Mouse (Mus musculus) MEL (cell line): ENCODE measurements around the gene Ccr4. TPM values are rescaled to one million over a fixed set of nuclear protein-coding genes. Genes with fewer than 3 reads are reported as not detected.

Experiments used
- DNase-seq: peaks from one replicate; pipeline ENCODE4 v3.0.0; 2011; ENCODE audit warnings: low read depth, low spot score
- H3K27ac ChIP-seq: 2 replicates; pipeline ENCODE4 v1.5.1; 2012; ENCODE audit warnings: low read depth, mild to moderate bottlenecking, control low read depth, low read length, moderate library complexity; ENCODE audit not compliant: control insufficient read depth
- H3K27me3 ChIP-seq, 2 experiments: fragments of 150-350 bp in 1 of 2; sonication (generic) in 1 of 2; 2 replicates each; pipeline ENCODE4 v1.6.1; 2012; ENCODE audit warnings: low read length in 2 of 2, mild to moderate bottlenecking in 2 of 2, improper control_type of control experiment in 1 of 2, moderate library complexity in 1 of 2; ENCODE audit not compliant: insufficient read depth in 2 of 2, control insufficient read depth in 1 of 2
- H3K36me3 ChIP-seq, 2 experiments: 2 replicates each; pipeline ENCODE4 v1.6.1; 2012 to 2014; ENCODE audit warnings: low read length in 2 of 2, improper control_type of control experiment in 1 of 2, inconsistent platforms in 1 of 2, mild to moderate bottlenecking in 1 of 2; ENCODE audit not compliant: insufficient read depth in 2 of 2, control insufficient read depth in 1 of 2
- H3K4me1 ChIP-seq, 2 experiments: fragments of 150-350 bp in 1 of 2; sonication (generic) in 1 of 2; 2 replicates each; pipeline ENCODE4 v1.6.1; 2012; ENCODE audit warnings: low read length in 2 of 2, improper control_type of control experiment in 1 of 2, mild to moderate bottlenecking in 1 of 2; ENCODE audit not compliant: insufficient read depth in 2 of 2, control insufficient read depth in 1 of 2
- H3K4me3 ChIP-seq, 2 experiments: fragments of 150-350 bp in 1 of 2; sonication (generic) in 1 of 2; 2 replicates each; pipeline ENCODE4 v1.5.1; 2012; ENCODE audit warnings: low read depth in 2 of 2, low read length in 2 of 2, mild to moderate bottlenecking in 2 of 2, moderate library complexity in 2 of 2, control low read depth in 1 of 2, improper control_type of control experiment in 1 of 2; ENCODE audit not compliant: control insufficient read depth in 1 of 2, insufficient read depth in 1 of 2
- H3K79me2 ChIP-seq: 2 replicates; pipeline ENCODE4 v1.6.1; 2012; ENCODE audit warnings: mild to moderate bottlenecking, low read length, moderate library complexity; ENCODE audit not compliant: control insufficient read depth, poor library complexity, insufficient read depth
- H3K9ac ChIP-seq: 2 replicates; pipeline ENCODE4 v1.6.1; 2012; ENCODE audit warnings: low read depth, mild to moderate bottlenecking, control low read depth, low read length, moderate library complexity; ENCODE audit not compliant: control insufficient read depth, poor library complexity, severe bottlenecking
- H3K9me3 ChIP-seq: fragments of 150-350 bp; sonication (generic); replicated peaks from 2 replicates; pipeline ENCODE4 v1.6.1; 2012; ENCODE audit warnings: mild to moderate bottlenecking, low read length, improper control_type of control experiment, moderate library complexity; ENCODE audit not compliant: insufficient read depth
- CHD1 ChIP-seq: IDR thresholded peaks from 2 replicates; pipeline ENCODE4 v1.6.1; 2012; ENCODE audit warnings: low read depth, mild to moderate bottlenecking, inconsistent platforms, low read length, improper control_type of control experiment
- CHD2 ChIP-seq: IDR thresholded peaks from 2 replicates; pipeline ENCODE4 v1.6.1; 2011; ENCODE audit warnings: low read length, improper control_type of control experiment
- E2F4 ChIP-seq: IDR thresholded peaks from 2 replicates; pipeline ENCODE4 v1.6.1; 2011; ENCODE audit warnings: low read depth, low read length, improper control_type of control experiment, borderline replicate concordance
- ELF1 ChIP-seq: IDR thresholded peaks from 2 replicates; pipeline ENCODE4 v1.6.1; 2014; ENCODE audit warnings: low read depth, mild to moderate bottlenecking, inconsistent platforms, low read length, improper control_type of control experiment, moderate library complexity
- GATA1 ChIP-seq: IDR thresholded peaks from 2 replicates; pipeline ENCODE4 v1.6.1; 2011; ENCODE audit warnings: low read depth, low read length, improper control_type of control experiment
- MAFK ChIP-seq: IDR thresholded peaks from 2 replicates; pipeline ENCODE4 v1.6.1; 2011; ENCODE audit warnings: low read depth, mild to moderate bottlenecking, low read length, improper control_type of control experiment, borderline replicate concordance
- MAX ChIP-seq: IDR thresholded peaks from 2 replicates; pipeline ENCODE4 v1.6.1; 2011; ENCODE audit warnings: low read length, improper control_type of control experiment
- MYB ChIP-seq: IDR thresholded peaks from 2 replicates; pipeline ENCODE4 v1.6.1; 2011; ENCODE audit warnings: mild to moderate bottlenecking, low read depth, low read length, improper control_type of control experiment
- MYC ChIP-seq: IDR thresholded peaks from 2 replicates; pipeline ENCODE4 v1.6.1; 2011; ENCODE audit warnings: low read depth, mild to moderate bottlenecking, low read length, improper control_type of control experiment, moderate library complexity
- NELFE ChIP-seq: IDR thresholded peaks from 2 replicates; pipeline ENCODE4 v1.6.1; 2011; ENCODE audit warnings: low read depth, low read length, improper control_type of control experiment
- NRF1 ChIP-seq: IDR thresholded peaks from 2 replicates; pipeline ENCODE4 v1.6.1; 2014; ENCODE audit warnings: low read depth, mild to moderate bottlenecking, inconsistent platforms, low read length, improper control_type of control experiment, moderate library complexity; ENCODE audit not compliant: poor library complexity, insufficient read depth, severe bottlenecking
- POLR2A ChIP-seq, 2 experiments: IDR thresholded peaks; 2 replicates each; pipeline ENCODE4 v1.6.1; 2011 to 2012; ENCODE audit warnings: low read length in 2 of 2, mild to moderate bottlenecking in 2 of 2, control low read depth in 1 of 2, improper control_type of control experiment in 1 of 2, low read depth in 1 of 2, moderate library complexity in 1 of 2; ENCODE audit not compliant: control insufficient read depth in 1 of 2, insufficient read depth in 1 of 2, poor library complexity in 1 of 2
- POLR2AphosphoS2 ChIP-seq: IDR thresholded peaks from 2 replicates; pipeline ENCODE4 v1.6.1; 2011; ENCODE audit warnings: low read length, improper control_type of control experiment
- POLR2AphosphoS5 ChIP-seq: IDR thresholded peaks from 2 replicates; pipeline ENCODE4 v1.6.1; 2012; ENCODE audit warnings: low read depth, borderline replicate concordance, mild to moderate bottlenecking, inconsistent platforms, low read length, moderate library complexity, mixed read lengths
- RAD21 ChIP-seq: IDR thresholded peaks from 2 replicates; pipeline ENCODE4 v1.6.1; 2011; ENCODE audit warnings: mild to moderate bottlenecking, low read depth, low read length, improper control_type of control experiment
- RCOR1 ChIP-seq: IDR thresholded peaks from 2 replicates; pipeline ENCODE4 v1.6.1; 2012; ENCODE audit warnings: low read depth, mild to moderate bottlenecking, inconsistent platforms, low read length, improper control_type of control experiment
- SIN3A ChIP-seq: IDR thresholded peaks from 2 replicates; pipeline ENCODE4 v1.6.1; 2012; ENCODE audit warnings: low read length, improper control_type of control experiment, inconsistent platforms
- TBP ChIP-seq: IDR thresholded peaks from 2 replicates; pipeline ENCODE4 v1.8.0; 2011; ENCODE audit warnings: low read depth, low read length, improper control_type of control experiment
- ZKSCAN1 ChIP-seq: IDR thresholded peaks from 2 replicates; pipeline ENCODE4 v1.6.1; 2012; ENCODE audit warnings: low read depth, mild to moderate bottlenecking, inconsistent platforms, low read length, improper control_type of control experiment, moderate library complexity
- ZNF384 ChIP-seq: IDR thresholded peaks from 2 replicates; pipeline ENCODE4 v1.6.1; 2012; ENCODE audit warnings: low read depth, mild to moderate bottlenecking, inconsistent platforms, low read length, improper control_type of control experiment
- polyA plus RNA-seq, 2 experiments: library from polyadenylated mRNA; stranded (reverse) in 1 of 2; unstranded in 1 of 2; fragments of >175 nt in 1 of 2; fragments of >200 nt in 1 of 2; gene quantifications; 2 replicates each; pipeline versions ENCODE4 v1.2.1 to v1.2.4; 2012; ENCODE audit warnings: low replicate concordance in 2 of 2, low read depth in 1 of 2; ENCODE audit not compliant: insufficient read length in 2 of 2, insufficient read depth in 1 of 2, missing spikeins in 1 of 2
- total RNA-seq: library from RNA; depleted of rRNA; stranded (reverse); fragments of 300-350 nt; gene quantifications from 2 replicates; pipeline ENCODE4 v1.2.3, GENCODE M21; 2012

Gene Ccr4
- total and polyA plus RNA-seq, 3 experiments: 0.15 TPM; not detected in 2

DNA sequence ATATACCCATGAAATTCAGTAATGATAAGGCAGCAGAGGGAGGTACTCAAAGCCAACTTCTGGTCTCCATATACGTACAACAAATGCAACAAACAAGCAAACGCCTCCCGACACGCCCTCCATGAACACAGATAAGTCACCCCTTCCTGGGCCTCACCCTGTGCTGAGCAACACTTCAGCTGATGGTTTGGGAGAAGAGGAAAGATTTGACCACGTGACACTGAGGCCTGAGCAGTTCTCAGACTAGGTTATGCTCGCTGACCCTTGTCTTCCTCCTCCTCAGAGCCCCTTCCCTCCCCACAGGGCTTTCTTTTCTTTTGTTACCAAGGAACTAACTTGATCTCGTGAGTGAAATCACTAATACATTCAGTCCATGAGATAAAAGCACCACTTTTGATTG is 37.8 kb downstream of the Ccr4 start:
- Histone ChIP-seq H3K9me3 (no peaks in the 10 kb centered on the region), H3K27me3 (no peaks in the 10 kb centered on the region), H3K4me3 (no peak overlapping the region), H3K36me3 (no peaks in the 10 kb centered on the region; a peak in 1 of 4 replicates), H3K79me2 (no peaks in the 10 kb centered on the region), H3K4me1 (no peaks in the 10 kb centered on the region), H3K9ac (no peak overlapping the region), H3K27ac (no peak overlapping the region)
- no peak for DNase-seq
- TF ChIP-seq RAD21 (no peak), SIN3A (no peak), MYB (no peak), MAX (no peak), MYC (no peak), POLR2A (IDR thresholded peaks at IDR 0.05; ENCODE audit: control insufficient read depth in 1 of 2, insufficient read depth in 1 of 2, low read depth in 1 of 2, low read length in 2 of 2, poor library complexity in 1 of 2) (no peak), ZKSCAN1 (no peak), E2F4 (no peak), TBP (no peak), MAFK (no peak), CHD2 (no peak), POLR2AphosphoS2 (no peak), NELFE (no peak), GATA1 (no peak), ELF1 (no peak), NRF1 (no peak), CHD1 (no peak)

DNA sequence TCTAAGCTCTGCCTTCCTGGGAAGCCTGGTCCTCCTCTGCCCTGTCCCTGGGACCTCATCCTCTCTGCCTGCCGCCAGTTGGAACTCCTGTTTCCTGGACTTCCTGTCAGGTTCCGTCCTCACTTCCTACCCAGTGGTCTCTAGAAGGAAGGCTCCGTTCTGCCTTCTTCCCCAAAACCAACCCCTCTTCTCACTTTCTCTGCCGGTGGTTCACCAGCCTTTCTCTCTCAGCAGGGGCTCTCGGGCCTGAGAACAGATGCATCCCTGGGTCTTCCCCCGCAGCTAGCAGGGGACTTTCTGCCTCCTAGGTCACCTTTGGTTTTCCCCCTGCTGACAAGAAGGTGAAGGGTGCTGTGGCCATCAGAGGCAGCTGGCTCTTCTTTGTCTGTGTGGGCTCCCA is 39.3 kb downstream of the Ccr4 start:
- no peak for DNase-seq
- no peak overlapping the region for H3K9ac ChIP-seq
- no peaks in the 10 kb centered on the region for H3K9me3 ChIP-seq
- no peak overlapping the region for H3K27ac ChIP-seq
- H3K4me3 ChIP-seq: no peak overlapping the region
- H3K79me2 ChIP-seq: no peaks in the 10 kb centered on the region
- H3K27me3 ChIP-seq: no peaks in the 10 kb centered on the region
- H3K36me3 ChIP-seq: no peaks in the 10 kb centered on the region; a peak in 1 of 4 replicates
- no peaks in the 10 kb centered on the region for H3K4me1 ChIP-seq
- TF ChIP-seq TBP (no peak), NRF1 (no peak), ZNF384 (no peak), POLR2AphosphoS5 (no peak), RCOR1 (no peak), MAFK (no peak)
